Mouse (Mus musculus) gastrocnemius, postnatal 4 days (tissue): ENCODE measurements at regions not wholly inside any gene's neighbourhood (a gene's known extent, or its start where the extent isn't known, plus 50 kb on each side); places are given as distances from the start of the nearest gene placed in this dataset.

Experiments used
- DNase-seq, 2 experiments: peaks; one replicate each; pipeline ENCODE4 v3.0.0; 2021 to 2022; ENCODE audit warnings: low spot score in 2 of 2, mixed read lengths in 2 of 2

DNA sequence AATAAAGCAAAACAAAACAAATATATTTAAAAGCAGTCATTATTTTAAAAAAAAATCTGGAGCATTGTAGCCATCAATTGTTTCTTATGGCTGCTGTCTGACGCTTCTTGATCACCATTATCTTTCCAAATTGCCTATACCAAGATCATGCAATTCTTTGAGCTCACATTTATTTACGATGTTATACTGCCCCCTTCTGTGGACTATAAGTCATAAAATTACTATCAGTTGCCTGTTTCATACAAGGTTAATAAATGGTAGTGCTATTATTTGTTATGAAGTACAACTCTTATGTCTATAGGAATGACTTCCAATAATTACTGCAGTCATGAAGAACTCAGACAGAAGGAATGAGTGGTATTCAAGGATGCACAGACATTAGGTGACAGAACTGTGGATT, 57.3 kb upstream of the Eda2r start:
- no peak for DNase-seq

- DNase-seq, result peak in 1 of 2 experiments; percentile 25
Observed at GRCm38 (mm10) chrX:97431391-97431803, 54.4 kb upstream of the Eda2r start.
